Mouse (Mus musculus): ENCODE measurements at regions not wholly inside any gene's neighbourhood (a gene's known extent, or its start where the extent isn't known, plus 50 kb on each side); places are given as distances from the start of the nearest gene placed in this dataset.

GRCm38 (mm10) chr1:92737600-92738197 is 89.1 kb upstream of the Otos start:
- no peak for TF ChIP-seq CTCF (IDR thresholded peaks at IDR 0.05; ENCODE audit: borderline replicate concordance, extremely low read depth, insufficient read depth, insufficient read length)
- TF ChIP-seq POLR2A (IDR thresholded peaks at IDR 0.05; ENCODE audit: borderline replicate concordance, extremely low read depth, insufficient read depth, insufficient read length, poor library complexity, severe bottlenecking): no peak

All from brain, embryonic 14.5 days (tissue).